Mouse (Mus musculus): Measurements from ENCODE around the gene Sf1.
A peak's percentile ranks its signal among the peaks of the same experiment; 100 is the strongest.

Sf1 gene

GRCm38 (mm10) chr19:6398447-6399284 is 35.2 kb downstream of the Sf1 start:
- DNase-seq (ENCODE audit: low spot score in 2 of 2), result no peak

- DNase-seq (ENCODE audit: low spot score in 2 of 2), result no peak
These were observed 36.0 kb downstream of the Sf1 start, which contains the start of gene Rasgrp2 for GRCm38 (mm10) chr19:6399285-6400095. Gene Rasgrp2, plus strand, starts transcription at chr19:6399340.

- DNase-seq (ENCODE audit: low spot score in 2 of 2), result no peak
These were observed 36.9 kb downstream of the Sf1 start for GRCm38 (mm10) chr19:6400096-6401086.

GRCm38 (mm10) chr19:6401131-6401815 is 37.8 kb downstream of the Sf1 start:
- DNase-seq (ENCODE audit: low spot score in 2 of 2), result peak; percentile 56 to 61

GRCm38 (mm10) chr19:6401951-6402350 is 38.5 kb downstream of the Sf1 start:
- DNase-seq (ENCODE audit: low spot score in 2 of 2), result no peak

- no peak for DNase-seq (ENCODE audit: low spot score in 2 of 2)
These were observed 40.4 kb downstream of the Sf1 start for GRCm38 (mm10) chr19:6403869-6404268.

GRCm38 (mm10) chr19:6405433-6405832 is 41.9 kb downstream of the Sf1 start:
- no peak for DNase-seq (ENCODE audit: low spot score in 2 of 2)

- DNase-seq (ENCODE audit: low spot score in 2 of 2), result no peak
These were observed 43.6 kb downstream of the Sf1 start for GRCm38 (mm10) chr19:6407109-6407508.

- no peak for DNase-seq (ENCODE audit: low spot score in 2 of 2)
These were observed 44.5 kb downstream of the Sf1 start for GRCm38 (mm10) chr19:6407816-6408510.

GRCm38 (mm10) chr19:6408749-6409148 is 45.3 kb downstream of the Sf1 start:
- DNase-seq (ENCODE audit: low spot score in 2 of 2), result no peak

GRCm38 (mm10) chr19:6409176-6409575 is 45.7 kb downstream of the Sf1 start:
- no peak for DNase-seq (ENCODE audit: low spot score in 2 of 2)

- no peak for DNase-seq (ENCODE audit: low spot score in 2 of 2)
These were observed 46.4 kb downstream of the Sf1 start for GRCm38 (mm10) chr19:6409936-6410335.

GRCm38 (mm10) chr19:6412798-6413197 is 49.3 kb downstream of the Sf1 start:
- no peak for DNase-seq (ENCODE audit: low spot score in 2 of 2)

- DNase-seq (ENCODE audit: low spot score in 2 of 2), result no peak
These were observed 52.0 kb downstream of the Sf1 start for GRCm38 (mm10) chr19:6415454-6415853.

- no peak for DNase-seq (ENCODE audit: low spot score in 2 of 2)
These were observed 52.8 kb downstream of the Sf1 start for GRCm38 (mm10) chr19:6416124-6416770.

GRCm38 (mm10) chr19:6416894-6417761 is 53.6 kb downstream of the Sf1 start:
- no peak for DNase-seq (ENCODE audit: low spot score in 2 of 2)

GRCm38 (mm10) chr19:6418233-6418879 is 54.9 kb downstream of the Sf1 start, which contains the start of gene Nrxn2:
Gene Nrxn2, plus strand, starts transcription at chr19:6418731.
- peak; percentile 91 to 95 for DNase-seq (ENCODE audit: low spot score in 2 of 2)

- DNase-seq (ENCODE audit: low spot score in 2 of 2), result no peak
These were observed 55.6 kb downstream of the Sf1 start for GRCm38 (mm10) chr19:6418984-6419692.
